Mouse (Mus musculus) urinary bladder, adult 18-20 months (tissue): ENCODE measurements around the gene Atxn7l3b.

ENCODE experiments used
- DNase-seq, 2 experiments: peaks; one replicate each; pipeline ENCODE4 v3.0.0; 2022; ENCODE audit warnings: low spot score in 2 of 2, mixed read lengths in 2 of 2

The Atxn7l3b gene

GRCm38 (mm10) chr10:112876655-112877393 is 52.0 kb downstream of the Atxn7l3b start:
- DNase-seq, result no peak
